Mouse (Mus musculus): ENCODE data around the gene Psmd1.
"Not testable (repeated sequence)": the region's sequence is repeated elsewhere in the genome, so short reads cannot be mapped to it uniquely, and the experiment has no call there.

The Psmd1 gene

GRCm38 (mm10) chr1:86064271-86064991 is at the start of gene Psmd1:
Psmd1 (plus strand) TSS chr1:86064387.
- DNase-seq, result peak; percentile 91 to 93

DNA sequence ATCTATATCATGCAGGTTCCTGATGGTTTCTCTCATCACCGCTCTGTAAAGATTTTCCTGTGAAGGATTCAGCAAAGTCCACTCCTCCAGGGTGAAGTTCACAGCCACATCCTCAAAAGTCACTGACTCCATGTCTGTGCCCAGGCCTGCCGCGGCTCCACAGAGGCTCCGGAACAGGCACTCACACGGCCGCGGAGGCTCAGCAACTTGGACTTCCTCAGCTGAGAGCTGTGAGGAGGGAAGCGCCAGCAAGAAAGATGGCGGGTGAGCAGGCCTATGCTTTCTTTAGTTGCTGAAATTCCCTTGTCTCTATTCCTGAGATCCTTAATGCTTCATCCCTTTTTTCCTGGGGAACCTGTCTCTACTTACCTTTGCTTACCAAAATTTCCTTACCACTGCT is 48.4 kb upstream of the Psmd1 start:
- DNase-seq, result not testable (repeated sequence)

GRCm38 (mm10) chr1:86016516-86016915 is 47.7 kb upstream of the Psmd1 start, which contains the start of gene Spata3:
Spata3 (plus strand) TSS chr1:86016816.
- DNase-seq, result no peak

DNA sequence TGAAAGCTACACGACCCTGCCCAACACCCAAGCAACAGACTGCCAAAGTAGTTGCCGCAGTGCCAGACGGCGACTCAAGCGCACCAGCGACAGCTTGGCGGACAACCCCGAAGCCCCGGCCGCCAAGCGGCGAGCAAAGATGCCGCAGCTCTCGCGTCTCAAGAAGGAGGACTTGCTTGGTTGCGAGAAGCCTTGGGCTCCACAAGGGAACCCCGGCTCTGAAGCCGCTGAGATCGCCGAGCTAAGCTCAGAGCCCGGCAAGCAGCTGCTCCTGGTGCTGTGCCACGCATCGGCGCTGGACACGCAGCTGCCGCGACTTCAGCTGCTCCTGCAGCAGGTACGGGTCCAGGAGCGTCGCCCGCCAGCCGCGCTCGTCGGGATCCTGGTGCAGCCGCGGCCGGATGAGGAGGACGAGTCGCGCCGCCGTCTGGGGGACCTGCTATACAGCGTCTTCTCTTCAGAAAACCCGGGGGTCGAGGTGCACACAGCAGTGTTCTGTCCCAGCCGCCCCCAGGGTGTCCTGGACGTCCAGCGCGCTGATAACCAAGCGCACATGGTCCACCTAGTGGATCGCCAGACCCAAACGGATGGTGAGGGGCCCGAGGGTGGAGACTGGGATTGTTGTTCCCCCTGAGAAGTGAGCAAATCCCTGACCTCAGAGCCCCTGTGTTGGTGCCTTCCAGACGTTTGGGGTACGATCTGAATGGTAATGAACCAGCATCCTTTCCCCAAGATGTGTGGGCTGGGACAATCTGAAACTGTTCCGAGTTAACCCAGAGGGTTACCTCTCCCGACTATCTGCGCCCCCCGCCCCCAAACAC is 45.7 kb upstream of the Psmd1 start:
- DNase-seq, result peak; percentile 1 to 64

DNA sequence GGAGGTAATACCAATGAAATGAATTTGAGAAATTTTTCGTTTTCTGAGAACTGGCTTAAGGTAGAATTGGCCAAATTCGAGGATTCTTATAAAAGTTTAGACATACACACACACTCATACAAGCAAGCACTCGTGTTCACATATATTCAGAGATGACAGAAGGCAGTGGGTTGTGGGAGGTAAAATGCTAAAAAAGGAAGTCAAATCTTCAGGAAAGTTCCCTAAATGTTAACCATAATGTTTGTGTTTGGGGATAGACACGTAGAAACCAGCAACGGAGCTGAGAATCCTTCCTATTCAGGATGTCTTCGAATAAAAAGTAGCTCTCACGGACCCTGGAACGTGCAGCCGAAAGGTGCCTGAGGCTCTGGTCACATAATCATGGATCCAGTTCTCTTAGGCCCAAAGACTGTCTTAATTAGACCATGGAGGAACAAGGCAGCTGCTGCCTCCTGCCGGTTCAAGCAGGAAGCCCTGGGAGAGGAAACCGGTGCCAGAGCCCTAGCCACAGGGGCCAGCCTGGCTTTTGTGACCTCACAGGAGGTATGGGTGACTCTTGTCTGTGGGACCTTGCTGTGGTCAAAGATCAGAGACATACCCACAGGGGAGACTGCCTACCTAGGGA is 42.7 kb upstream of the Psmd1 start:
- no peak for DNase-seq

GRCm38 (mm10) chr1:86032273-86032987 is 31.8 kb upstream of the Psmd1 start:
- DNase-seq, result no peak

DNA sequence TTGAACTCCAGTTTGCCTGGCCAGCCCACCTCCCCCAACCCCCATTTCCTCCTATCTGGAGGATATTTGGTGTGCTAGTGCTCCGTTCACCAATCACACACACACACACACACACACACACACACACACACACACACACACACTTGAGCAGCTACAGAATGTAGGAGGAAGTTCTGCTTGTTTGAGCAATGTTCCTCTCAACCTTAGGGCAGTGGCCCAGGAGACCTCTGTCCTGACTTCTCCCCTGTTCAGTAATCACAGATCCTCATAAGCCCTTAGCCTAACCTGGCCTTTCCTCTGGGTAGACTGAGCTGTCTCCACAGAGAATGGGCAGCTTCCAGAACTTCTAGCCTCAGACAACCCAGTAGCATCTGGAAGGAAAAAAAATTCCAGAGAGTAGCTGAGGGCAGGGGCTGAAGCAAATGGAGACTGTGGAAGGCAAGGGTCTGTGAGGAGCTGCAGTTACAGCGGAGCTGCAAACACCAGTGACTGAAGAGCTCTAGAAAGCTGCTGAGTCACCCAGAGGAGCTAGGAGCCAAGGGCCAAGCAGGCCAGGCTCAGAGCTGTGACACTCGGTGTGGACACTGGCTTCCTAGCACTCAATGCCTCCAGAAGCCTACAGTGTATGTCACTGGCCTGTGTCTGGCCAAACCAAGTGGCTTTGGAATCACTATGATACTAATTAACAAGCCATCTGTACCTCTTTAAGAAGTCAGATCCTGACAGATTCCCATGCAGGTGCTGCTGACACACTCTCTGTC is 25.8 kb upstream of the Psmd1 start:
- DNase-seq, result peak in 1 of 2 experiments; percentile 40

- DNase-seq, result no peak
Observed at GRCm38 (mm10) chr1:86040131-86040530, 24.1 kb upstream of the Psmd1 start.

DNA sequence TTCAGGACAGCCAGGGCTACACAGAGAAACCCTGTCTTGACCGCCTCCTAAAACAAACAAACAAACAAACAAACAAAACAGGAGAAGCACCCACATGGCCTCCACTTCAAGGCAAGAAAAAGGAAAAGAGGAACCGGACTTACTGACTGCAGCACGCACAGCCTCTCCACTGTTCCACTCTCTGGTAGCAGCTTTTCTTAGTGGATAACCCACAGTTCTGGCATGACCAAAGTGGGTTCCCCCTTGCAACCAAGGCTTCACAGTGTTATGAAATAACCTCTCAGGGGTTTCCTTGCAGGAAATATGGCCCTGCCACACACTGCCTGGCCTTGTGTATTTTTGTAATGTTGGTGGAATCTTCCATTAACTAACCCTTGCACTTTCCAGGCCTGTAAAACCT is 23.4 kb upstream of the Psmd1 start:
- no peak for DNase-seq

DNA sequence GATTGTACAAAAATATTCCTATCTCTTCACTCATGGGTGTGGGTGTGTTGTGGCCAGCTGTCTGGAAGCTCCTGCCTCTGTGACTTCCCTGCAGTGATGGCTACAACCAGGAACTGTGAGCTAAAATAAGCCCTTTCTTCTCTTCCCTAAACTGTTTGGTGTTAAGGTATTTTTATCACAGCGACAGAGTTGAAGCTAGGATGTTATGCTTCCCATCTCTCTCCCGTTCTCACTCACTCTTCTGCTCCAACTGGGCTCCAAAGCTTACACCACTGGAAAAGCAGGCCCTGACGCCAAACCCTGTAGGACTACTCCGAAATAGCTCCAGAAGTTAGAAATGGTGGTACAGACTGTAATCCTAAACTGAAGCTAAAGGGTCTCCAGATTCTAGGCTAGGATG is 19.1 kb upstream of the Psmd1 start:
- DNase-seq, result no peak

DNA sequence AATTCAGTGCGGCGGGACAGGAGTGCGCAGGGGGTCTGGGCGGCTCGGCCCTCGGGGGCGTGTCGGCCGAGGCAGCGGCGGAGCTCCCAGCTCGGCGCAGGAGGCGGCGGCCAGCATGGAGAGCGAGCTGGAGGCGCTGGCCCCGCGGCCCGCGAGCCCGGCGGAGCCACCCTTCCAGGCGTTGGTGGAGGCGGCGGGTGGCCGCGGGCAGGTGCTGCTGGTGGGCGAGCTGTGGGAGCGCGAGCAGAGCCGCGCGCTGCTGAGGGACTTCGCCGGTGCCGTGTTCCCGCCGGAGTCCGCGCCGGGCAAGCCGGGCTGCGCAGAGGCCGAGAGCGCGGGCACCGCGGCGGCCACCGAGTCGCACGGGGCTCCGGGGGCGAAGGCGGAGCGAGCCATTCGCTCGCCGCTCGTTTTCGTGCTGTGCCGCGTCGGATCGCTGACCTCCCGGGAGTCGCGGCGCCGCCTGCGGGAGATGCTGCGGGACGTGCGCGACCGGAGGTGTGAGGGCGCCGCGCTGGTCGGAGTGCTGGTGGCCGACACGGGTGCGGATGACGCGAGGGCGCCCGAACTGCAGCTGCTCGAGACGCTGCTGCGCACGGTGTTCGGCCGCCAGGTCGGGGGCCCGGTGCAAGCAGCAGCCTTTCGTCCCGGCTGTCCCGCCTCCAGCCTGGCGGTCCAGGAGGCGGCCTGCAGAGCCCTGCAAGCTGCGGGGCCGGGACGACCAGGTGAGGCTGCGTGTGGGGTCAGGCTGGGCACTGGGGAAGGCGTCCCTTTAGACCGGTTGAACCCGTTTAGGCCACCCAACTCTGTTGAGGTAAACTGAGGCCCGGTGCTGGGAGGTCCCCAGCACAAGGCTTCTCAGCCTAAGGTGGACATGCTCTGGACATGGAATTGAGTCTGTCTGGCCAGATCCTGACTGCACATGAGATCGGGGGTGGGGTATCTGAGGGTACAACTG is 18.1 kb upstream of the Psmd1 start, which contains the start of gene 2810459M11Rik:
Gene 2810459M11Rik, plus strand, starts transcription at position 16 of the 958 bp plus-strand sequence.
- DNase-seq, result peak in 1 of 2 experiments; percentile 60

DNA sequence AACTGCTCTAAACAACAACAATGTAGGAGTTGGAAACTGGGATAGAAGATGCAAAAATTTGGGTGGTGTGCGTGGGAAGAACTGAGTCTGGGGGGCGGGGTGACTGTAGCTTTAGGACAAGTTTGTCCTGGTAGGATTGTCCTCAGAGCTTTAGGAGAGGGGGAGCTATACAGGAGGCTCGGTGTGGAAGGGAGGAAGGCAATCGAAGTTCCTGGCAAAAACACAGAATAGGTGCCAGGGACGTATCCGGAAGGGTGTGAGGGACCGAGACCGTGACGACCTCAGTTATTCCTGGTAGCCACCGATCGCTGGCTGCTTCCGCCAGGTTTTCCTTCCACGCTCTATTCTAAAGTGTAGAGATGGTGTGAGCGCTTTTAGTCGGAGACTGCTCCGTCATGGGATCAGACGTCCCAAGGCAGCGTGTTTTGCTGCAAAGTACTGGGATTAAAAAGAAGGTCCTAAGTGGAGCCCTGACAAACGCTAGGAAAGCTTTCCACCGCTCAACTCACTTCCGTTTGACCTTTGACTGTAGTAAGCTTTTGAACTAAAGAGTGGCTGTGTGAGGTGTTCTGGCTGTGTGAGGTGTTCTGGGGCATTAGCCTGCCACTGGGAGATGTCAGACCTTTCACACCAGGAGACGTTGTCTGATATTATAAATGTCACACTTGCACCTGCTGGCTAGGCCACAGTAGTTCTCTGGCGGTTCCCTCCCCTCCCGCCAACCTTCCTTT is 17.2 kb upstream of the Psmd1 start:
- DNase-seq, result peak in 1 of 2 experiments; percentile 18

GRCm38 (mm10) chr1:86048231-86048630 is 16.0 kb upstream of the Psmd1 start:
- no peak for DNase-seq

DNA sequence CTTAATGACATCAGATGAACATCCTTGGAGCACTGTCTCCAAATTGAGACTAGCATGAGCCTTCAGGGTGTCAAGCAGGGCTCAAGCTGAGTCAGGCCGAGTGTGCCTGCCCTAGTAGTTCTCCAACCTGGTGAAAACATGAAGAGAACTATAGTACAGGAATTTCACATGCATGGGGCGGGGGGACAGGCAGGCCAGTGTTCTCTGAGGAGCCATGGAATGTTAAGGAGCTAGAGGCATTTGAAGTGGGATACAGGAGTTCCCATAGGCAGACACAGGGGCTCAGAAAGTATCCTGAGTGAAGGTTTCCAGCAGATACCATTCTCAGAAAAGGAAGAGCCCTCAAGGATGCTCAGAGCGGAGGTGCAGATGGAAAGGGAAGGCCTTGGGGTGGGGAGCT is 15.4 kb upstream of the Psmd1 start:
- DNase-seq, result no peak

DNA sequence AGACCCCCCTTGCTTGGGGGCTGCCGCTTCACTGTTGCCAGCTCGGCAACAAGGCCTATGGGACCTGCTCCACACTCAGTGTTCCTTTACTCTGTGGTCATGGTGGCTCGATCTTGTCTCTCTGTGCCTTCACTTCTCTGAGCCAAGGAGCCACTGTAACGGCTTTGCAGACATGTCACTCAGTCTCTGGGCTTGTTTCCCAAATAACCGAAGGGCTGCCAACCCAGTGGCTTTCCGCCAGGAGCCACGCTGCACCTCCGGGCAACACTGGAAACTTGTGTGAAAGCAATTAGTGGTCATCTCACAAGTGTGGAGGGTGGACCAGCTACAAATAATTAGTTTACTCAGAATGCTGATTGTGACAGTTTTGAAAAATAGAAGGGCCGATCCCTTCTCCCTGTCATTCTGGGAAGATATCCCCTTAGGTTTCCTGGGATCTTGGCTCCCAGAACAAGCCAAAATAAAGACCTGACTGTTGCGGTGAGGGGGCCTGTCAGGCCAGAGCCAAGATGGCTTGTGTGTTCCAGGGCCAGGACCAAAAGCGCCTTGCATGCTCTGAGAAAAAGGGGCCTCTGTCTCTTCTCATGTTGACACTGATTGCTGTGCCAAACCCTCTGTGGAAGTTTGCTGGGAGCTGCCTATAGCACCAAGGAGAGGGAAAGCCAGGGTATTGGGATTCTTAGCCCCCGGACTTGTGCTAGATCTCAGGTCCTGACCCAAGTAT is 10.8 kb upstream of the Psmd1 start:
- peak in 1 of 2 experiments; percentile 55 for DNase-seq

- no peak for DNase-seq
Observed at GRCm38 (mm10) chr1:86054943-86055342, 9.2 kb upstream of the Psmd1 start.

- peak in 1 of 2 experiments; percentile 32 for DNase-seq
Observed at GRCm38 (mm10) chr1:86056284-86056683, 7.9 kb upstream of the Psmd1 start.

DNA sequence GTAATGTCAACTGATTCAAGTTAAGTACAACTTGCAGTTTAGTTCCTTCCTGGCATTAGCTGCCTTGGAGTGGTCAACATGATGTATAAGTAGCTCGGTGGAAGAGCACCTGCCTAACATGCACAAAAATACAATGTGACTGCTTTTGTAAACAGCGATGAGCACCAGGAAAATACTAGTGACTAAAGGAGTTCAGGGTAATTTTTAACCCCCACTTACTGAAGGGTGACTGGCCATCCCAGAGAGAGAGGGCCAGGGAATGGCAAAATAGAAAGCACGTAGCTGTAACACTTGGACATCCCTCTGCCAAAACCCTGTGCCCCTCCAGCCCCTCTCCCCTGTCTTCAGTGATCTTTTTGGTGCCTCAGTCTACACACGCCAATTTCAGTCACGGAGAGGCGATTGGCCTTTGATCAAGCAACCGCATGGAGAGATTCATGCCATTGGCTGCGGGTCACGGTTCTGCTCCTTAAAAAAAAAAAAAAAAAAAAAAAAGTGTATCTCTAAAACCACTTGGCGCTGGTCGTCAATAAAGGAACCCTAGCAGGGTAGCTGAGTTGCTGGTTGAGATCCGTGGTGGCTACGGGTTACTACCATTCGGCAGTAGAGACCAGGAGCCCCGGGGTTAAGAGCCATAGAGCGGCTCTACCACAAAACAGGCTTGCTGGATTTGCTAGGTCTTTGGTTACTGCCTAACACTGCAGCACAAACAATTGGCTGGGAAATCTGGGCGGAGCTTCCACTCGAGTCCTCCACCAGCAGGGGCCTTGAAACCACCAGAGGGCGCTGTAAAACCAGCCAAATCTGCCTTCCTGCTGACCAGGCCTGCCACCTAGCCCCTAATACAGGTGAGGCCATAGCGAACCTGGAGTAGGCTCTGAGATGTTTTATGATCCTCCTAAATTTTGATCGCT is 5.1 kb upstream of the Psmd1 start:
- peak; percentile 97 to 99 for DNase-seq

All from kidney, postnatal 36 days (tissue).